Mouse (Mus musculus): Measurements from ENCODE around the gene Zfp446.
"Not testable (repeated sequence)": the region's sequence is repeated elsewhere in the genome, so short reads cannot be mapped to it uniquely, and the experiment has no call there.

The Zfp446 gene

DNA sequence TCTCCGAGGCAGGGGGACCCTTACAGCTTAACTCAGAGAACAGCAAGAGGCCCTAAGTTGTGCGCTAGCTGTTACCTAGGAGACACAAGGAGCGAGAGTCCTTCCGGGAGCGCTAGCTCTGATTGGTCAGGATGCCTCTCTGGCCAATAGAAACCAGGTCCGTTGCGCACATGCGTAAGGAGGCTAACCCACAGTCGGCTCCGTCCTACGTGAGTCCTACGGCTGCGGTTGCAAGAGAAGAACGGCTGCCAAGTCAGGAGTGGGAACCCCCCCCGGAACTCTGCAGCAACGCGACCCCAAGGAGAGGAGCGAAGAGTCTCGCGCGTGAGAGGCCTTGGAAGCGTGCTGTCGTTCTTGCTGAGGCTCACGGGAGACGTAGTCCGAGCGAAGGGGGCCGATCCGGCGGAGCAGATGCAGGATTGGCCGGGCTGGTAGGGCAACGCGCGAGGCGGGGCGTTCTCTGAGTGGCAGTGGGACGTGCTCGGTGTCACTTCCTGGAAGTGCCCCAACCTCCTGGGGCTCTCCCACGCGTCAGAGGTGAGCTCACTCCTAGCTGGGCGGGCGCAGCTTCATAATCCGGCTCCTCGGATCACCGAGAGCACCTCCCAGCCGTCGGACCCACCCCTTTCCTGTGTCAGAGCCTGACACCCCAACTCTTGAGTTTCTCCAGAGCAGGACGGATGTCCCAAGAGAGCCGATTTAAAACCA, at the start of gene Zfp446:
Zfp446 (plus strand) TSS at position 167 of the 708 bp plus-strand sequence.
- DNase-seq = peak; percentile 97

DNA sequence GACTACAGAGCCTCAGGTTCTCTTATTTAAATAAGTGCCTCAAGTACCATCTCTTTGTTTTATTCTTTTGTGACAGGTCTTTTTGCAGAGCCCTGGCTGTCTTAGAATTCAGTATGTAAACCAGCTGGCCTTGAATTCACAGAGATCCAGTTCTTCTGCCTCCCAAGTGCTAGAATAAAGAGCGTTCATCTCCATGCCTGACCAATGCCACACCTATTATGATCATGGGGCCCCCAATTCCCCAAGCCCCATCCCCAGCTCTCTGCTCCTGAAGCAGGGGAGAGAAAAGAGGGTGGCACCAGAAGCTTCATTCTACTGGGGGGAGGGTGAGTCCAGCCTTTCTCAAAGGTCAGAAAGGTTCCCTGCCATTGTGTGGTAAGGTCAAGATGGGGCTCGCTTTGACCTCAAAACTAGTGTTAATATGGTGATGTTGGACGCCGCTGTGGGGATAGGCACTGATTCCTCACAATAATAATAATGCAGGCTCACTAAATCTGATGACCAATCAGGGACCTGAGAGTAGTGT, 44.0 kb upstream of the Zfp446 start:
- DNase-seq = no peak

DNA sequence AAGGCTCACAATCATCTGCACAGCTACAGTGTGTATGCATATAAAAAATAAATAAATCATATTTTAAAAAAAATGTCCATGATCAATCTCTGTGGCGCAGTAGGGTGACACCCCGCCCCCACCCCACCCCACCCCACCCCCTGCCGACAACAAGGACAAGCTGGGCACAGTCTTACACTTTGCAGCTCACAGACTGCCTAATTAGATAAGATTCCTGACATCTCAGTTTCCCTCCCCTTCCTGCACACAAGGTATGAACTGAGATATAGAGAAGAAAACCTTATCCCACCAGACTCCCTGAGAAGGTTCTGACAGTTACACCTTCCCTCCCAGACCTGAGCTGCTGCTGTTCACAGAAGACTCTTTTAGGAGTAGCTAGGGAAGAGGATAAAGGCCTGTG, 42.8 kb upstream of the Zfp446 start:
- DNase-seq = no peak

DNA sequence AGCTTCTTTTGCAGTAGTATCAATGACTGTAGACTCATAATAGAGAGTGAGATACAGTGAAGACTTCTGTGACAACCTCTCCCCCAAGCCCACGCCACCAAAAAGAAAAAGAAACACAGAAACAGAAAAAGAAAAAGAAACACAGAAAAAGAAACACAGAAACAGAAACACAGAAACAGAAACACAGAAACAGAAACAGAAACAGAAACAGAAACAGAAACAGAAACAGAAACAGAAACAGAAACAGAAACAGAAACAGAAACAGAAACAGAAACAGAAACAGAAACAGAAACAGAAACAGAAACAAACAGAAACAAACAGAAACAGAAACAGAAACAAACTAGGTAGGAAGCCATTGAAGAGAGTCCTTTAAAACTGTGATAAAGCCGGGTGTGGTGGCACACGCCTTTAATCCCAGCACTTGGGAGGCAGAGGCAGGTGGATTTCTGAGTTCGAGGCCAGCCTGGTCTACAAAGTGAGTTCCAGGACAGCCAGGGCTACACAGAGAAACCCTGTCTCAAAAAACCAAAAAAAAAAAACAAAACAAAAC, 40.3 kb upstream of the Zfp446 start:
- DNase-seq = not testable (repeated sequence)

DNA sequence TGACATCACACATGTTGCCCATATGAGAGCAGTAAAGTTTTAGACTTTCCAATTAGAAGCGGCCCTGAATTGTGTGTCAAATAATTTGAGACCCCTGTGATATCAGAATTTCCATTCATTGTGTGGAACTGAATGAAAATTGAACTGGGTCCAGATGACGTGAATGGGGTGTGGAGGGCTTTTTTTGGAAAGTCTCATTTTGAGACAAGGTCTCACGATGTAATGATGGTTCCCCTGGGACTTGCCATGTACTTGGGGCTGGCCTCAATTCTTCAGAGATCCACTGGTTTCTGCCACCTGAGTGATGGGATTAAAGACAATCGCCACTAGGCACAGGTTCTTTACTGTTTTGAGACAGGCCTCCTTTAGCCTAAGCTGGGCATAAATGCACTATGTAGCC, 37.0 kb upstream of the Zfp446 start:
- no peak for DNase-seq

DNA sequence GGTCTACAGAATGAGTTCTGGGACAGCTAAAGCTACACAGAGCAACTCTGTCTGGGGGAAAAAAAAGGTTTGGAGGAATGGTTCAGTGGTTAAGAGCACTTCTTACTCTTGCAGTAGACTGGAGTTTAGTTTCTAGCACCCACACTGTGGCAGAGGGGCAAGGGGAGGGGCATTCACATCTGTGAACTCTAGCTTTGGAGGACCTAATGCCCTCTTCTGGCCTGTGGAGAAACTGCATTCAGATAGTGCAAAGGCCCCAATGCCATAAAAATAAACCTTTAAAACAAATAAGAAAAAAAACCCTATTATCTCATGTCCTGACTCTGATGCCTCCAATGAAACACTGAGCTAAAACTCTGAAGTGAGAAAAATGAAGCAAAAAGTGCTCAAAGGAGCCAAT, 34.2 kb upstream of the Zfp446 start:
- peak; percentile 47 for DNase-seq

DNA sequence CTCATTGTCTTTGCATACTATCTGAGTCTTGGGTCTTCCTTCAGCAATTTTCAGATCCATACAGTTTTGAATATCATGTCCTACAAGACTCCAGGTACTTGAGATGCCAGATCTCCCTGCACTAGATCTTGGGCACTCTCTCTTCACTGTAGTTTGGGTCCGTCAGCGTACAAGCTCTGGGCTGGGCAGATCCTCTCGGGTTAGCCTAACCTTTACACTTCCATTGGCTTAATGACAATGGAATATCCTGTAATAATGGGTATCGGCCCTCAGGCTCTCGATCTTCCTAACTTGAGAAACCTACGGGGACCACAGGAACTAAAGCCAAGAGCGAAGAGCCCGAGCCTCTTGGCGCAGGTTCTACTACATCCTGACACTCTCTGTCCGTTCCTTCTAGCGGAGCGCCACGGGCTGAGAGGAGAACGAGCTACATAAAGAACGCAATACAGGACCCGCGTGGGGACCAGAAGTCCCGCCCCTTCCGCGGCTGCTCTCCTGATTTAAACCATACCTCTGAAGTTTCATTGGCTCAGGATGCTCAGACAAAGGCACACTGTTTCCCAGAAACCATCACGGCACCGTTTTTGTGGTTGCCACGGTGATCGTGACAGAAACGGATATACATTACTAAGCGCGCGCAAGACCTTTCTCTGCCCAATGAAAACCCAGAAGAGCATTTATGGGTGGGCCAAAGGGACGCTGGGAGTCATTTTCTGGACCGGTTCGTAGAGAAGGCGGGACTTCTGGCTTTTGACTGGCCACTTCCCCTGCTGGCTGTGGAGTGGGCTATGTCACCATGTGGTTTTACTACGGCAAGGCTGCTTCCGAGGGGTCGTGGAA, 28.4 kb upstream of the Zfp446 start:
- DNase-seq = peak; percentile 92

DNA sequence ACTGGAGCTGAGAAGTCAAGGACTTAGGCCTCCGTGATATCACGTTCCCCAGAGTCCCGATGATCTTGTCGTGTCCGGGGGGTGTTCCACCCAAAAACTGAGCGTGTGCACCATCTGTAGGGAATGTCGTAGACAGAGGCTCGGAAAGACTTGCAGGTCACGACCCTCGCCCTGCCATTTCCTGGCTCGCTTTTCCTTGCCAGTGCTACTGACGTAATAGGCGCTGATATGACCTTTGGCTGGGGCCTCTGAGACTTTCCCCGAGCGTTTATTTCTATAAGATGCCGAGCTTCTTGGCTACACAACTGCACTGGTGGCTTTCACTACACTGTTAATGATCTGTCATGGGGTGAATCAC, 27.8 kb upstream of the Zfp446 start:
- DNase-seq = no peak

DNA sequence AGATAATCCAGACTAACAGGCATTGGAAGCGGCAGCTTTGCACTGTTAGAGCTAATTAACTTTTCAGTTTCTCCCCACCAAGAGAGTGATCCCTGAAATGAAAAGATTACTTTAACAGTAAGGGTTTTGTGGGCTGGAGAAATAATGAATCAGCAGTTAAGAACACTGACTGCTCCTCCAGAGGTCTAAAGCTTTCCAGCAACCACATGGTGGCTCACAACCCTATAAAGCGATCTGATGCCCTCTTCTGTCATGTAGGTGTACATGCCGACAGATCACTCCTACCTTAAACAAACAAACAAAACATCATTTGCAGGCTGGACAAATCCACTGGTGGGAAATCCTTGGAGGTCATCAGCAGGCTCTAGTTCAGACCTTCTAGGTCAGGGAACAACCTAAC, 22.8 kb upstream of the Zfp446 start:
- no peak for DNase-seq

DNA sequence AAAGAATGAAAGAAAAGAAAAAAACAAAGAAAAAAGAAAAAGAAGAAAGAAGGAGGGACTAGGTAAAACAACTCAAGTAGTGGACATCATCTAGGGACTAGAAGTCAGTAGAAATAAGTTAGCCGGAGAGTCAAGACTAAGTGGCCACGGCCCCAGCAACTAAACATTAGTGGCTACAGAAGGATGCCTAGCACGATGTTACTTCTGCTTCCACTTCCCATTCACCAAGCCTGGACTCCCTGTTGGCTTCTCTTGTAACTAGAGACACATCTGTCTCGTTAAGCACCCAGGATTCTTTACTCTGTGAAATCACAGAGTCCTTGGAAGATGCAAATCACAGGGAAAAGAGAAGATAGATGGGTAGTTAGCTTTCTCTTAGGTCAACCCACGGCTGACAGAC, 20.1 kb upstream of the Zfp446 start:
- no peak for DNase-seq

DNA sequence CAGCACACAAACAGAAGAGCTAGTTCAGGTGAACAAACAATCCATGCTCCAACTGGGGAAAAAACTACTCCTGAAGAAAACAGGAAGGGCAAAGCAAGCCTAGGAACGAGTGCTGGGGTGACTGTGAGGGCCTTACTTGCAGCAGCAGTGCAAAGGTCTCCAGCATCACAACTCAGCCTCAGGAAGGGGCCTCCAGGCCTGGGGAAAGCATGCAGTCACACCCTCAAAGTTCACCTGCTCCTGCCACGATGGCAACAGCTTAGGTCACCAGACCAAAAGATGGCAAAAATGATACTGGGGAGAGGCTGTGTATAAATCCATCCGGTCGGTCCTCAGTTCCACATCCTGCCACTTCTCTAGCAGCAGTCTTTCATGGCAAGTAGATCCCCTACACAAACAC, 18.7 kb upstream of the Zfp446 start:
- DNase-seq = no peak

DNA sequence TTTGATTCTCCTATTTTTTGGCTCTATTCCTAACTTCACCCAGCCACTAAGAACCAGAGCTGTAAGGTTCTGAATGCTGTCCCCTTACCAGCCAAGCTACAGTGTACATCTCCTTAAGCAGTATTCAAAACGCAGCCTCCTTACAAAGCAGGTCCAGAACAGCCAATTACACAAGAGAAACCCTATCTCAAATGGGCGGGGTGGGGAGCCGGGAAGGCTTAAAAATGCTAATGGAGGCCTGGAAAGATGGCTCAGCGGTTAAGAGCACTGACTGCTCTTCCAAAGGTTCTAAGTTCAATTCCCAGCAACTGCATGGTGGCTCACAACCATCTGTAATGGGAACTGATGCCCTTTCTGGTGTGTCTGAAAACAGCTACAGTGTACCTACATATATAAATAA, 17.9 kb upstream of the Zfp446 start:
- no peak for DNase-seq

DNA sequence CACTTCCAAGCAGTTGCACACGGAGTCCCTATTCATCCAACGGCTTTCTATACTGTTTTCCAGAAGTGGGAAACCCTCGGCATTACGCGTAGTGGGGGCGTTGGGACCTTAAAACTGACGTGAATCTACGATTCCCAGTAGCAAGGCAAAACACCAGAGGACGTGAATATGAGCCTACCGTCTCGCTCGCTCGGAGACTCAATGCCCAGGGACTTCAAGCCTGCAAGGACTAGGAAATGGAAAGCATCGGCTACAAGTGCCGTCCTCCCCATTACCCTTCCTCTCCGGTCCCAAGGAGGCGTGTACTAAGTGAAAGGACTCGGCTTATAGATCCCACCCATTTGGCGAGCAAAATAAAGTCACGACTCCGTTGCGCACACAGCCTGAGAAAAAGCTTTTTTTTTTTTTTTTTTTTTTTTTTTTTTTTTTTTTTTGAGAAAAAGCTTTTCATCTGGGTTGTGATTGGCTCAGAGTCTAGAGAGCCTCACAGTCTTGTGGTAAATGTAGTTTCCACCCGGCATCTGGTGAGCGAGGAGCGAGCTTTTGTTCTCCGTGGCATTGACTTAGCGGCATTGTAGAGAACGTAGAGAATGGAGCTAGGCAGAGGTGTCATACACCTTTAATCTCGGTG, 16.0 kb upstream of the Zfp446 start:
- peak; percentile 75 for DNase-seq

DNA sequence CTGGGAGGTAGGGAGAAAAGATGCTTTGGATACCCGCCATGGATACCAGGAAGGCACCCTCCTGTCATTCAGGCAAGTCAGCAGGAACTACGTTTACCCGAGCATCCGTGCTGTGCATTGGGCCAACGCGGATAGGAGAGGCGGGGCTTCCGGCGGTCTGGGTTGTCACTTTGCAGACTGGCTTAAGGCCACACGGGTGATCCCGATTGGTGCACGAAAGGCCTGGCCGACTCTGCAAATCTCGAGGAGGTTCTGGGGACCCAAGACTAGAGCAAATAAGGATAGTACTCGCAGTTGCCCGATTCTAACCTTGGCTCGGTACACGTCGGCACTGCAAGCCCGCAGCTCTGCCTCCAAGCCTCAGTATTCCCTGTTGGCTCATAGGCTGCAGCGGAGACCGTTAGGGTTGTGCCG, 12.0 kb upstream of the Zfp446 start, which contains the start of gene Zfp324:
Zfp324 (plus strand) TSS at position 161 of the 414 bp plus-strand sequence.
- peak; percentile 89 for DNase-seq

DNA sequence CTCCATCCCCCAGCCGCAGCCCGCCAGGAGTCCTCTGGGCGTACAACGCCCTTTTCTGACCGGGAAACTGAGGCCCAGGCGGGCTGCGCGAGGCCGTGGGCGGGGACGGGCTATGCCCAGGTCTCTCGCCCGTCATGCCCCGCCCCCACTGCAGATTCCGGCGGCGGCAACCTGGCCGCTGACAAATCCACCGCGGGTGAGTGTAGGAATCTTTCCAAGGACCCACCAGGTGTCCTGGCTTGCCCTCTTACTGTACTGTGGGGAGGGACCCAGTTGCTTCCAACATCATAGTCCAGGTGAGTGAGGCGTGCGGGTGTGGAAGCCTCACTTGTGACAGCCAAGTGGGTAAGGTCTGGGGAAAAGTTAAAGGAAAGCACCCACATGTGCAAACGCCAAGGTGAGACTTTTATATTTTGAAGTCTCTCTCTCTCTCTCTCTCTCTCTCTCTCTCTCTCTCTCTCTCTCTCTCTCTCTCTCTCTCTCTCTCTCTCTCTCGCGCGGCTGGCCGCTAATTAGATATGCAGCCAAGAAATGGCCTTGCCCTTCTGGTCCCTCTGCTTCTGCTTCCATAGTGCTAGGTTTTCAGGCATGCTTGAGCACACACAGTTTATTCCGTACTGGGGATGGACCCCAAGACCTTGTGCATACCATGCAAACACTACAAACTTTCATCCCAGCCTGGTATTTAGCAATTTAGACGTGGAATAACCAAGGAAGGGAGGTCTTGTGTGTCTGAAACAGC, 11.4 kb upstream of the Zfp446 start:
- DNase-seq = peak; percentile 73

DNA sequence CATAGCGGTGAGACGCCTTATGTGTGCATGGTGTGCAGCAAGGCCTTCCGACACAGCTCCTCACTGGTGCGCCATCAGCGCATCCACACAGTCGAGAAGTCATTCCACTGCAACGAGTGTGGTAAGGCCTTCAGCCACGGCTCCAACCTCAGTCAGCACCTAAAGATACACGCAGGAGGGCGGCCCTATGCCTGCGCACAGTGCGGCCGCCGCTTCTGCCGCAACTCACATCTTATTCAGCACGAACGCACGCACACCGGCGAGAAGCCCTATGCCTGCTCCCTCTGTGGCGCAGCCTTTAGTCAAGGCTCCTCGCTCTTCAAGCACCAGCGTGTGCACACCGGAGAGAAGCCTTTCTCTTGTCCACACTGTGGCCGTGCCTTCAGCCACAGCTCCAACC, 6.7 kb upstream of the Zfp446 start:
- no peak for DNase-seq

DNA sequence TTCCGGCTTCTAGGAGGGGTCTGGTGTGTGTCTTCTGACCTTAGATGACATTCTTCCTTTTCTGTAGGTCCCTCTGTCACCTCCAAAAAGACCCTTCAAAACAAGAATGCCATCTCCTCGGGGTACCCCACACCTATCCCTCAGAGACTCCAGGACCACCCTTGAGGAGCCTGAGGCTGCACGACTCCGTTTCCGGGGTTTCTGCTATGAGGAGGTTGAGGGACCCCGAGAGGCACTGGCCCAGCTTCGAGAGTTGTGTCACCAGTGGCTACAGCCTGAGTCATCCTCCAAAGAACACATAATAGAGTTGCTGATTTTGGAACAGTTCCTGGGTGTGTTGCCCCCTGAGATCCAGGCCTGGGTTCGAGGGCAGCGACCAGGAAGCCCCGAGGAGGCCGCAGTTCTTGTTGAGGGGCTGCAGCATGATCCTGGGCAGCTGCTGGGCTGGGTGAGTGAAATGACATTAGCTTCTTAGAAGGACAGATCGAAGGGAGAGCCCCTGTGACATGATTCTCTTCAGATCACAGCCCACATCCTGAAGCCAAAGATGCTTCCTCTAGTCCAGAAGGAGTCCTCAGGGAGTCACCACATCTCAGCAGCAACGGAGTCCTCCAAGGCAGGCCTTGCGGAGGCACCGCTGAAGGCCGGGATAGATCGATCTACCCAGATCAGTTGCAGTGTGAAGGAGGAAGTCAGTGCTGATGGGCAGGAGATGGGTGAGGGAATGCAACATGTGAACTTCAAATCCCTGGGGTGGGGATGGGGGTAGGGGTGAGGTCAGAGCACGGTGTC, 1.5 kb downstream of the Zfp446 start:
- DNase-seq = no peak

DNA sequence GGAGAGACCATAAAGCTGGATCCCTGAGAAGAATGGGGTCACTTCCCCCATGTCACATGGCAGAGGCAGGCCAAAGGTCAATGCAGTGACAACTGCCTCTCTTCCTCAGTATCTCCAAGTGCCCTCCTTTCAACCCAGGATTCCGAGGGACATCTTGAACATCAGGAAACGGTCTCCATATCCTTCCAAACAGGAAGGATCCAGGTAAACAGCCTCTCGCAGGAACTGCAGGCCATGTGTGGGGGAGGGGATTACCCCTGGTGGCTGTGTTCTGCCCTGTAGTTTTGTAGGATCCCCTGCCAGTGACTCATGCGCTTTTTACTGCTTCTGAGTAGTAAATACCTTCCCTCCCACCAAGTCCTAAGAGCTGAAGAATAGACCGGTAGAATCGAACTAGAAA, 2.1 kb downstream of the Zfp446 start:
- no peak for DNase-seq

DNA sequence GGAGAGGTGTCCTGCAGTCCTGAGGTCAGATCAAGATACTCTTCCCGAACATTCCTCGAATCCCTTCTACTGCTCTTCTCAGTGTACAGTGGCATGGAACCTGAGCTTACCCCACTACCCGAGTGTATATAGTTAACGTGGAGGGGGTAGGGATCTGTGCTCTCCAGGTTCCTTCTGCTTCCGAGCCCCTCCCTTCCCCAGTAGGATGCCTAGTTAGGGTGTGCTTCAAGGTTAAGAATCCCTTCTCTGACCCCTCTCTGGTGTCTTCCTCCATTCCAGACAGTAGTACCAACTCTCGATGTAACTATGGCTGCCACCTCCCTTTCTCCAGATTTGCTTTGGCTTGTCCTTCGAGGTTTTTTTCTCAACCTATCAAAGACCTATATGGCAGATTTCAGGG, 2.6 kb downstream of the Zfp446 start:
- DNase-seq = no peak

DNA sequence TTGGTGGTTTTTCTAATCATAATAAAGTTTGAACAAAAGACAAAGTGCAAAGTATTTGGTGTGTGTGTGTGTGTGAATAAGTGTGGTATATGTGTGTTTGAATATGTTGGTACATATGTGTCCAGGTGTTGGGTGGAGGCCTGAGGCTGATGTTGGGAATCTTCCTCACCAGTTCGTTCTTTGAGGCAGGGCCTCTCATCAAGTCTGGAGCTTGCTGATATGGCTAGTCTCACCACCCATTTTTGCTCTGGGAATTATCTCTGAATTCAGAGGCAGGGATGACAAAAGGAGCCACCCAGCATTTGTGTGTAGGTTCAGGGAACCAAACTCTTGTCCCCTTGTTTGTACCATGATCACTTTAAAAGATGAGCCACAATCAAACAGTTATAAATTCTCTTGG, 8.1 kb downstream of the Zfp446 start:
- DNase-seq = no peak

DNA sequence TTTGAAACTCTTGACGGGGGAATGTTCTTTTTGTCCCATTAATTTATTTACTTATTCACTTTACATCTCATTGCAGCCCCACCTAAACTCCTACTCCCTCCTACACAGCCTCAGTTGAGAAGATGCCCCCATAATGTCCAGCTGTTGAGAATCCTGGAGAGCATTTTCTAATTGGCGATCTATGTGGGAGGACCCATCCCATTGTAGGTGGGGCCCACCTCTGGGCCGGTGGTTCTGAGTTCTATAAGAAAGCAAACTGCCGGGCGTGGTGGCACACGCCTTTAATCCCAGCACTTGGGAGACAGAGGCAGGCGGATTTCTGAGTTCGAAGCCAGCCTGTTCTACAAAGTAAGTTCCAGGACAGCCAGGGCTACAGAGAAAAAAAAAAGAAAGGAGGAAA, 9.3 kb downstream of the Zfp446 start:
- no peak for DNase-seq

Data from thymus, postnatal 25 days (tissue).